Mouse (Mus musculus): ENCODE data around the gene Otog. TPM values are rescaled to one million over a fixed set of nuclear protein-coding genes. Genes with fewer than 3 reads are reported as not detected.

The Otog gene
- polyA plus RNA-seq, 1 experiment from 2014 or later = 0.08 TPM

GRCm38 (mm10) chr7:46226936-46227335 is 13.9 kb upstream of the Otog start:
- H3K9me3 ChIP-seq = no peaks in the 10 kb centered on the region
- no peak for ATAC-seq (ENCODE audit: insufficient number of reproducible peaks, insufficient read depth, low FRiP score, low TSS enrichment, low read depth)
- H3K27ac ChIP-seq = no peak overlapping the region
- no peak overlapping the region for H3K4me2 ChIP-seq
- H3K36me3 ChIP-seq = no peaks in the 10 kb centered on the region
- no peaks in the 10 kb centered on the region for H3K27me3 ChIP-seq
- H3K4me3 ChIP-seq = no peak overlapping the region
- WGBS = 62% methylated on average over 4 of the region's 4 CpGs
- peaks cover 4% of the 10 kb centered on the region; the same call in 1 of the 2 replicates for H3K4me1 ChIP-seq
- no peak overlapping the region for H3K9ac ChIP-seq

- H3K27ac ChIP-seq = no peak overlapping the region
- H3K36me3 ChIP-seq = no peaks in the 10 kb centered on the region
- 0 out of 2 replicates have a peak overlapping the region, but pooled peaks have one; percentile 11 for H3K4me2 ChIP-seq
- no peak overlapping the region for H3K9ac ChIP-seq
- H3K27me3 ChIP-seq = no peaks in the 10 kb centered on the region
- ATAC-seq (ENCODE audit: insufficient number of reproducible peaks, insufficient read depth, low FRiP score, low TSS enrichment, low read depth) = no peak; the same call in 1 of the 2 replicates
- peaks cover 18% of the 10 kb centered on the region for H3K4me1 ChIP-seq
- 60% methylated on average over 18 of the region's 18 CpGs for WGBS
- H3K4me3 ChIP-seq = no peak overlapping the region
- no peaks in the 10 kb centered on the region for H3K9me3 ChIP-seq
These were observed 4.8 kb upstream of the Otog start for GRCm38 (mm10) chr7:46235948-46236347.

- ATAC-seq (ENCODE audit: insufficient number of reproducible peaks, insufficient read depth, low FRiP score, low TSS enrichment, low read depth) = no peak
- Histone ChIP-seq H3K4me2 (peak overlapping the region; percentile 11; the same call in 1 of the 2 replicates), H3K4me3 (no peak overlapping the region), H3K9ac (0 out of 2 replicates have a peak overlapping the region, but pooled peaks have one; percentile 11), H3K36me3 (no peaks in the 10 kb centered on the region), H3K9me3 (no peaks in the 10 kb centered on the region), H3K27me3 (no peaks in the 10 kb centered on the region), H3K4me1 (peaks cover 18% of the 10 kb centered on the region), H3K27ac (no peak overlapping the region)
- 77% methylated on average over 15 of the region's 15 CpGs for WGBS
These were observed 4.4 kb upstream of the Otog start for GRCm38 (mm10) chr7:46236363-46236762.

GRCm38 (mm10) chr7:46237192-46237591 is 3.6 kb upstream of the Otog start:
- H3K36me3 ChIP-seq = no peaks in the 10 kb centered on the region
- H3K4me1 ChIP-seq = peaks cover 18% of the 10 kb centered on the region
- no peak overlapping the region for H3K27ac ChIP-seq
- 43% methylated on average over 7 of the region's 7 CpGs for WGBS
- H3K4me3 ChIP-seq = no peak overlapping the region
- H3K4me2 ChIP-seq = no peak overlapping the region
- ATAC-seq (ENCODE audit: insufficient number of reproducible peaks, insufficient read depth, low FRiP score, low TSS enrichment, low read depth) = no peak
- no peaks in the 10 kb centered on the region for H3K27me3 ChIP-seq
- H3K9me3 ChIP-seq = no peaks in the 10 kb centered on the region
- H3K9ac ChIP-seq = no peak overlapping the region

- Histone ChIP-seq H3K27me3 (no peaks in the 10 kb centered on the region), H3K4me2 (no peak within 1 kb of the TSS), H3K4me1 (peaks cover 18% of the 10 kb centered on the region), H3K36me3 (no peaks in the 10 kb centered on the region), H3K9me3 (no peaks in the 10 kb centered on the region), H3K9ac (no peak within 1 kb of the TSS), H3K27ac (no peak within 1 kb of the TSS), H3K4me3 (no peak within 1 kb of the TSS)
- whole genome bisulfite sequencing = 21% methylated on average over 10 of the region's 10 CpGs
- no peak for ATAC-seq (ENCODE audit: insufficient number of reproducible peaks, insufficient read depth, low FRiP score, low TSS enrichment, low read depth)
These were observed 2.4 kb upstream of the Otog start, which contains the start of gene Ush1c for GRCm38 (mm10) chr7:46238346-46238745. Ush1c (minus strand) TSS chr7:46238503.

GRCm38 (mm10) chr7:46240091-46240490 is 696 bp upstream of the Otog start:
- Histone ChIP-seq H3K9me3 (no peaks in the 10 kb centered on the region), H3K4me3 (no peak overlapping the region), H3K27me3 (no peaks in the 10 kb centered on the region), H3K36me3 (no peaks in the 10 kb centered on the region), H3K27ac (no peak overlapping the region), H3K9ac (no peak overlapping the region), H3K4me1 (peaks cover 18% of the 10 kb centered on the region), H3K4me2 (no peak overlapping the region)
- ATAC-seq (ENCODE audit: insufficient number of reproducible peaks, insufficient read depth, low FRiP score, low TSS enrichment, low read depth) = no peak
- 83% methylated on average over 4 of the region's 4 CpGs for WGBS

GRCm38 (mm10) chr7:46246876-46247275 is 6.1 kb downstream of the Otog start:
- H3K4me3 ChIP-seq = no peak overlapping the region
- H3K4me2 ChIP-seq = no peak overlapping the region
- H3K27me3 ChIP-seq = no peaks in the 10 kb centered on the region
- H3K36me3 ChIP-seq = no peaks in the 10 kb centered on the region
- ATAC-seq (ENCODE audit: insufficient number of reproducible peaks, insufficient read depth, low FRiP score, low TSS enrichment, low read depth) = no peak
- H3K9me3 ChIP-seq = no peaks in the 10 kb centered on the region
- no peaks in the 10 kb centered on the region for H3K4me1 ChIP-seq
- no peak overlapping the region for H3K27ac ChIP-seq
- H3K9ac ChIP-seq = no peak overlapping the region

- no peak for ATAC-seq (ENCODE audit: insufficient number of reproducible peaks, insufficient read depth, low FRiP score, low TSS enrichment, low read depth)
- no peak overlapping the region for H3K27ac ChIP-seq
- WGBS = 81% methylated on average over 3 of the region's 3 CpGs
- H3K9me3 ChIP-seq = no peaks in the 10 kb centered on the region
- no peak overlapping the region for H3K9ac ChIP-seq
- no peaks in the 10 kb centered on the region for H3K27me3 ChIP-seq
- H3K36me3 ChIP-seq = no peaks in the 10 kb centered on the region
- H3K4me1 ChIP-seq = no peaks in the 10 kb centered on the region
- H3K4me2 ChIP-seq = no peak overlapping the region
- no peak overlapping the region for H3K4me3 ChIP-seq
These were observed 6.8 kb downstream of the Otog start for GRCm38 (mm10) chr7:46247606-46248005.

GRCm38 (mm10) chr7:46251841-46252240 is 11.1 kb downstream of the Otog start:
- ATAC-seq (ENCODE audit: insufficient number of reproducible peaks, insufficient read depth, low FRiP score, low TSS enrichment, low read depth) = no peak
- H3K4me2 ChIP-seq = no peak overlapping the region
- 82% methylated on average over 4 of the region's 4 CpGs for WGBS

GRCm38 (mm10) chr7:46276156-46276555 is 35.4 kb downstream of the Otog start:
- Histone ChIP-seq H3K27me3 (no peaks in the 10 kb centered on the region), H3K27ac (no peak overlapping the region), H3K36me3 (no peaks in the 10 kb centered on the region), H3K4me1 (no peaks in the 10 kb centered on the region), H3K9ac (no peak overlapping the region), H3K4me3 (no peak overlapping the region), H3K4me2 (no peak overlapping the region), H3K9me3 (no peaks in the 10 kb centered on the region)
- ATAC-seq (ENCODE audit: insufficient number of reproducible peaks, insufficient read depth, low FRiP score, low TSS enrichment, low read depth) = no peak
- 57% methylated on average over 5 of the region's 5 CpGs for WGBS

More at GRCm38 (mm10) chr7:46251841-46252240, 11.1 kb downstream of the Otog start:
- 0 out of 2 replicates have a peak, but pooled peaks cover 4% of the 10 kb centered on the region for H3K4me1 ChIP-seq
- H3K27me3 ChIP-seq = no peaks in the 10 kb centered on the region
- H3K9me3 ChIP-seq = no peaks in the 10 kb centered on the region
- H3K27ac ChIP-seq = no peak overlapping the region
- H3K9ac ChIP-seq = no peak overlapping the region
- no peak overlapping the region for H3K4me3 ChIP-seq
- H3K36me3 ChIP-seq = no peaks in the 10 kb centered on the region

GRCm38 (mm10) chr7:46279946-46280345 is 39.2 kb downstream of the Otog start:
- no peak overlapping the region for H3K4me2 ChIP-seq
- H3K9ac ChIP-seq = no peak overlapping the region
- no peak overlapping the region for H3K4me3 ChIP-seq
- H3K9me3 ChIP-seq = no peaks in the 10 kb centered on the region
- H3K36me3 ChIP-seq = no peaks in the 10 kb centered on the region
- no peak overlapping the region for H3K27ac ChIP-seq
- 21% methylated on average over 6 of the region's 6 CpGs for WGBS
- peaks cover 3% of the 10 kb centered on the region; the same call in 1 of the 2 replicates for H3K27me3 ChIP-seq
- ATAC-seq (ENCODE audit: insufficient number of reproducible peaks, insufficient read depth, low FRiP score, low TSS enrichment, low read depth) = no peak
- no peaks in the 10 kb centered on the region for H3K4me1 ChIP-seq

- no peaks in the 10 kb centered on the region for H3K4me1 ChIP-seq
- no peak overlapping the region for H3K4me3 ChIP-seq
- no peaks in the 10 kb centered on the region for H3K9me3 ChIP-seq
- H3K9ac ChIP-seq = no peak overlapping the region
- no peak overlapping the region for H3K27ac ChIP-seq
- H3K4me2 ChIP-seq = no peak overlapping the region
- peaks cover 3% of the 10 kb centered on the region; the same call in 1 of the 2 replicates for H3K27me3 ChIP-seq
- H3K36me3 ChIP-seq = no peaks in the 10 kb centered on the region
- no peak for ATAC-seq (ENCODE audit: insufficient number of reproducible peaks, insufficient read depth, low FRiP score, low TSS enrichment, low read depth)
These were observed 40.1 kb downstream of the Otog start for GRCm38 (mm10) chr7:46280896-46281295.
